Mouse (Mus musculus): ENCODE results near the gene Pop5.

DNA sequence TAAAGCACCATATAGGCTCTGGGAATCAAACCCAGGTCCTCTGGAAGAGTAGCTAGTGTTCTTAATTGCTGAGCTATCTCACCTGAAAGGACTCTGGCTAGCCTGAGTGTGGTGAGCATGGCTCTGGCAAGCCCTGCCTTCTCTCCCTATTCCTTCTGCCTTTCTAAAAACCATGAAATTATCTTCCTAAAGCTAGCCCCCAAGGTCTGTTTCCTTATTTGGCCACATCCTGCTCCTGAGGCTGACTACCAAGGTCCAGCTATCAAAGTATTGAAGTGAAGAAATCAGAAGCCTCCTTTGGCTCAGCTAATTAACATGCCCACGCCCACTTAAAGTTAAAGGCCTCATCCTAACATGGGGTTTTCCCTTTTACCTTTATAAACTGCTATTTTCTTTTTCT lies 39.1 kb downstream of the Pop5 start:
- TF ChIP-seq CTCF (IDR thresholded peaks at IDR 0.05; ENCODE audit: low read depth, low read length) (no peak), EP300 (IDR thresholded peaks at IDR 0.05; ENCODE audit: insufficient read depth, low read depth, low read length) (no peak), POLR2A (IDR thresholded peaks at IDR 0.05; ENCODE audit: insufficient read depth, low read length) (no peak)

All from ES-Bruce4 (cell line).